ENCODE assay signal across 21 mouse cellular contexts in the genomic region with DNA sequence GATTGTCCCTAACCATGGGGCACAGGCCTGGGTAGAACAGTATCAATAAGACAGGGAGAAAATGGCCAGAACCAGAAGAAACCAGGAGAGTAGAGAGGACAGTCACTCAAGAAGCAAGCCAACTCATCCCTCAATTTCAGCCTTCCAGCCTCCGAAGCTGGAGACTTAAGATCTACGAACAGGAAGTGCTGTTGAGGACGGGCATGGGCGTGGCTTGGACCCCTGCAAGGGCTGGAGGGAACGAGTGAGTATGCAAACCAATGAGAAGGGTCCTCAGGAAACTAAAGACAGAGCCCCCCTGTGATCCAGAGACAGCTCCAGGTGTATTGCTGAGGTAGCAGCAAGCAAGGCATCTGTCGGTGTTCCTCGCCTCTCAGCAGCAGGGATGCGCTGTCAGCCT. TPM values are rescaled to one million over a fixed set of nuclear protein-coding genes. Genes with fewer than 3 reads are reported as not detected.
DNase-seq lines count a peak whose midpoint lies in the region; ATAC-seq and TF ChIP-seq lines count a peak whose summit lies in the region.
"Had no signal": no experiment of that assay in that cellular context is flagged by ENCODE, and none has a peak within 500 bp of the region (broad histone marks: within the 10 kb centered on the region; RNA-seq: fewer than 3 reads in every experiment).

No protein-coding gene starts in this region.

- H3K27me3 ChIP-seq in hindbrain, embryonic 10.5 days (ENCODE audit: insufficient read depth, poor library complexity, severe bottlenecking): peaks cover 14% of the 10 kb centered on the region; the same call in 1 of the 2 replicates
- H3K27me3 ChIP-seq in hindbrain, postnatal 0 days (ENCODE audit: insufficient read depth, low read length): no peaks in the 10 kb centered on the region
- no peaks in the 10 kb centered on the region for H3K27me3 ChIP-seq in embryonic facial prominence, embryonic 14.5 days (replicated peaks; ENCODE audit: control insufficient read depth, insufficient read depth, low read length)
- no peaks in the 10 kb centered on the region for H3K27me3 ChIP-seq in limb, embryonic 10.5 days (ENCODE audit: low read depth, poor library complexity, severe bottlenecking)
- H3K27me3 ChIP-seq in neural tube, embryonic 15.5 days (replicated peaks): no peaks in the 10 kb centered on the region
- H3K27me3 ChIP-seq in intestine, embryonic 15.5 days (replicated peaks): no peaks in the 10 kb centered on the region
- H3K27me3 ChIP-seq: lung, embryonic 15.5 days; midbrain, embryonic 13.5 days had no signal

- H3K36me3 ChIP-seq in hindbrain, embryonic 10.5 days: no peaks in the 10 kb centered on the region
- H3K36me3 ChIP-seq in hindbrain, postnatal 0 days (ENCODE audit: insufficient read depth, low read length): no peaks in the 10 kb centered on the region
- no peaks in the 10 kb centered on the region for H3K36me3 ChIP-seq in embryonic facial prominence, embryonic 14.5 days (ENCODE audit: control insufficient read depth, insufficient read depth, low read length)
- H3K36me3 ChIP-seq in limb, embryonic 10.5 days: no peaks in the 10 kb centered on the region
- H3K36me3 ChIP-seq in neural tube, embryonic 15.5 days: no peaks in the 10 kb centered on the region
- H3K36me3 ChIP-seq in intestine, embryonic 15.5 days: no peaks in the 10 kb centered on the region
- H3K36me3 ChIP-seq: G1E; lung, embryonic 15.5 days; midbrain, embryonic 13.5 days had no signal

- peaks cover 23% of the 10 kb centered on the region for H3K4me1 ChIP-seq in hindbrain, embryonic 10.5 days (replicated peaks)
- peaks cover 6% of the 10 kb centered on the region for H3K4me1 ChIP-seq in hindbrain, postnatal 0 days (ENCODE audit: insufficient read depth, low read length)
- H3K4me1 ChIP-seq in embryonic facial prominence, embryonic 14.5 days (ENCODE audit: control insufficient read depth, insufficient read depth, low read length): peaks cover 21% of the 10 kb centered on the region
- H3K4me1 ChIP-seq in limb, embryonic 10.5 days: peaks cover 30% of the 10 kb centered on the region
- peaks cover 16% of the 10 kb centered on the region for H3K4me1 ChIP-seq in neural tube, embryonic 15.5 days
- H3K4me1 ChIP-seq in intestine, embryonic 15.5 days (replicated peaks): peaks cover 12% of the 10 kb centered on the region

- no peak for TF ChIP-seq CTCF in hindbrain, postnatal 0 days (IDR thresholded peaks at IDR 0.05; ENCODE audit: low read depth)

- H3K9me3 ChIP-seq in hindbrain, embryonic 10.5 days: peaks cover 7% of the 10 kb centered on the region
- no peaks in the 10 kb centered on the region for H3K9me3 ChIP-seq in hindbrain, postnatal 0 days (ENCODE audit: low read length)
- H3K9me3 ChIP-seq in embryonic facial prominence, embryonic 14.5 days (ENCODE audit: control insufficient read depth, low read length): 0 out of 2 replicates have a peak, but pooled peaks cover 5% of the 10 kb centered on the region
- H3K9me3 ChIP-seq in limb, embryonic 10.5 days (replicated peaks): 0 out of 2 replicates have a peak, but pooled peaks cover 5% of the 10 kb centered on the region
- no peaks in the 10 kb centered on the region for H3K9me3 ChIP-seq in neural tube, embryonic 15.5 days (replicated peaks)
- no peaks in the 10 kb centered on the region for H3K9me3 ChIP-seq in intestine, embryonic 15.5 days
- H3K9me3 ChIP-seq: midbrain, embryonic 13.5 days had no signal

- no peak for DNase-seq in hindbrain, embryonic 10.5 days (ENCODE audit: low spot score)
- DNase-seq in hindbrain, postnatal 0 days (ENCODE audit: low spot score): no peak
- peak; percentile 56 for DNase-seq in thymus, postnatal 4 days
- no peak for DNase-seq in thymus, postnatal 25 days
- DNase-seq in embryonic facial prominence, embryonic 14.5 days (ENCODE audit: low spot score): no peak
- DNase-seq in limb, embryonic 10.5 days (ENCODE audit: low spot score): no peak
- DNase-seq: adrenal gland, adult 2 months; cerebellum, adult 11 months; cerebellum, postnatal 14 days; gastrocnemius, adult 2 months; heart, postnatal 10 days; kidney, adult 2 months; kidney, postnatal 36 days; right cerebral cortex, adult 18-20 months; thymus, postnatal 14 days had no signal

- ATAC-seq in hindbrain, postnatal 0 days: no peak
- no peak for ATAC-seq in embryonic facial prominence, embryonic 14.5 days (ENCODE audit: low read depth)
- no peak for ATAC-seq in neural tube, embryonic 15.5 days (ENCODE audit: low FRiP score)
- ATAC-seq in intestine, embryonic 15.5 days: no peak
- ATAC-seq: midbrain, embryonic 13.5 days had no signal

- no peak overlapping the region for H3K4me2 ChIP-seq in hindbrain, postnatal 0 days (ENCODE audit: low read depth, low read length)
- no peak overlapping the region for H3K4me2 ChIP-seq in embryonic facial prominence, embryonic 14.5 days (ENCODE audit: low read depth, low read length)
- H3K4me2 ChIP-seq in neural tube, embryonic 15.5 days: no peak overlapping the region
- H3K4me2 ChIP-seq in intestine, embryonic 15.5 days (replicated peaks): no peak overlapping the region
- H3K4me2 ChIP-seq: lung, embryonic 15.5 days; midbrain, embryonic 13.5 days had no signal

- 24% methylated on average over 8 of the region's 8 CpGs for WGBS in hindbrain, embryonic 10.5 days
- WGBS in hindbrain, postnatal 0 days: 40% methylated on average over 8 of the region's 8 CpGs
- WGBS in embryonic facial prominence, embryonic 14.5 days: 36% methylated on average over 8 of the region's 8 CpGs
- WGBS in limb, embryonic 10.5 days: 21% methylated on average over 8 of the region's 8 CpGs
- WGBS in neural tube, embryonic 15.5 days: 42% methylated on average over 8 of the region's 8 CpGs
- WGBS in intestine, embryonic 15.5 days: 40% methylated on average over 8 of the region's 8 CpGs

- no peak overlapping the region for H3K4me3 ChIP-seq in hindbrain, embryonic 10.5 days
- no peak overlapping the region for H3K4me3 ChIP-seq in hindbrain, postnatal 0 days (ENCODE audit: low read length)
- no peak overlapping the region for H3K4me3 ChIP-seq in embryonic facial prominence, embryonic 14.5 days (ENCODE audit: low read depth, low read length)
- H3K4me3 ChIP-seq in limb, embryonic 10.5 days: peak overlapping the region; percentile 23; the same call in 1 of the 2 replicates
- H3K4me3 ChIP-seq in neural tube, embryonic 15.5 days (replicated peaks): no peak overlapping the region
- no peak overlapping the region for H3K4me3 ChIP-seq in intestine, embryonic 15.5 days (replicated peaks)
- H3K4me3 ChIP-seq: gastrocnemius, adult 2 months; lung, embryonic 15.5 days; midbrain, embryonic 13.5 days had no signal

- H3K9ac ChIP-seq in hindbrain, postnatal 0 days (replicated peaks; ENCODE audit: low read length): no peak overlapping the region
- no peak overlapping the region for H3K9ac ChIP-seq in embryonic facial prominence, embryonic 14.5 days (ENCODE audit: low read depth, low read length)
- no peak overlapping the region for H3K9ac ChIP-seq in neural tube, embryonic 15.5 days (replicated peaks)
- no peak overlapping the region for H3K9ac ChIP-seq in intestine, embryonic 15.5 days
- H3K9ac ChIP-seq: lung, embryonic 15.5 days; midbrain, embryonic 13.5 days had no signal

- peak overlapping the region; percentile 67 for H3K27ac ChIP-seq in hindbrain, embryonic 10.5 days
- H3K27ac ChIP-seq in hindbrain, postnatal 0 days: no peak overlapping the region
- H3K27ac ChIP-seq in embryonic facial prominence, embryonic 14.5 days (replicated peaks; ENCODE audit: low read depth, low read length): peak overlapping the region; percentile 73; the same call in 1 of the 2 replicates
- H3K27ac ChIP-seq in limb, embryonic 10.5 days: peak overlapping the region; percentile 81
- no peak overlapping the region for H3K27ac ChIP-seq in neural tube, embryonic 15.5 days (replicated peaks)
- no peak overlapping the region for H3K27ac ChIP-seq in intestine, embryonic 15.5 days
- H3K27ac ChIP-seq: gastrocnemius, adult 2 months; macrophage; midbrain, embryonic 13.5 days had no signal

RNA-seq across cellular contexts. Expression of a gene that starts 12.3 kb away (rescaled TPM):
- 31.9 and 40.0 TPM in 2 replicates for polyA plus RNA-seq in hindbrain, embryonic 10.5 days (2016; fragmentation: Nextera tagmentation; extraction: Ambion mirVana)
- total RNA-seq in hindbrain, postnatal 0 days (2014; rRNA removed): 15.0 and 15.7 TPM in 2 replicates
- polyA plus RNA-seq in hindbrain, postnatal 0 days (2015; fragmentation: Nextera tagmentation; extraction: Ambion mirVana): 22.7 and 24.2 TPM in 2 replicates
- polyA plus RNA-seq in embryonic facial prominence, embryonic 14.5 days (2014; fragmentation: Nextera tagmentation; extraction: Ambion mirVana): 38.0 and 41.9 TPM in 2 replicates
- 12.1 and 12.3 TPM in 2 replicates for polyA plus RNA-seq in limb, embryonic 10.5 days (2016; fragmentation: Nextera tagmentation; extraction: Ambion mirVana)
- polyA plus RNA-seq in neural tube, embryonic 15.5 days (2015; fragmentation: Nextera tagmentation; extraction: Ambion mirVana): 20.1 and 30.6 TPM in 2 replicates
- polyA plus RNA-seq in intestine, embryonic 15.5 days (2015; fragmentation: Nextera tagmentation; extraction: Ambion mirVana): 94.4 and 105 TPM in 2 replicates
- polyA plus RNA-seq: G1E had no signal

Comparison
In these comparisons a context has a peak if more than half of its experiments do, and no peak if none do; other contexts are left out.
1. H3K27ac ChIP-seq: peak in hindbrain, embryonic 10.5 days (single experiment), embryonic facial prominence, embryonic 14.5 days (single experiment) and limb, embryonic 10.5 days (single experiment); none in hindbrain, postnatal 0 days (single experiment), neural tube, embryonic 15.5 days (single experiment) and intestine, embryonic 15.5 days (single experiment).